Mouse (Mus musculus): ENCODE data around the gene Sult2a2.
"Not testable (repeated sequence)": the region's sequence is repeated elsewhere in the genome, so short reads cannot be mapped to it uniquely, and the experiment has no call there.

Sult2a2 gene

DNA sequence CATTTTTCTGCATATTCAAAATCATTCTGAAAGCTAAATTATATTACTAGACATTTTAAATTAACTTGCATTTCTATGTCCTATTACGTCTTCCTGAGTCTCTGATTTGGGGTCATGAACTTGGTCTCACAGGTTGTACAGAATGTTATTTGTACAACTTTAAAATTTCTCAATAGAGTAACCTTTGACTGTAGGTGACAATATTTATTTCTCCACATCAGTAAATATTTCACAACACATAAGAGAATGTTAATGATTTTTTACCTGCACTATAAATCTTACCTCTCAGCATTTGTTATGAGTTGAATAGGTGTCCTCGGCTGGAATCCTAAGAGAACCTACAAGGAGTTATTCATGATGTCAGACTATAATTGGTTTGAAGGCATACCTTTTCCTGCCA, at the start of gene Sult2a2:
Sult2a2 (plus strand) TSS at position 301 of the 400 bp plus-strand sequence.
- not testable (repeated sequence) for DNase-seq (ENCODE audit: low spot score in 2 of 2)

DNA sequence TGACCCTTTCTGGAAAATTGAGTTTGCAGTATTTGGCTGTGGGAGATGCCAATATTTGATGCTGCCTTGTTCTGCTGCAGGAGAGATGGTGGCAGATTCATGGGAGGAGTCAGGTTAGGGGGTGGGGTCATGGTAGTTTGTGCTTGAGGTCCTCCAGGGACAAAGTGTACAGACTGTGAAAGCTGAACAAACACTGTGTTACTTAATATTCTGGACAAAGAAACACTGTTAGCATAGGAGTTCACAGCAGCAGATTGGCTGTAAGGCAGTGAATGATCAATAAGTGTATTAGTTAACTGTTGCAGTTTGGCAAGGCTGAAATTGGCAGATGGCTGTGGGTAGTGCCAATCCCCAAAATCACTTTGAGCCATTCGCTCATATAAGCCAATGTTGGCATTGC, 80.6 kb downstream of the Sult2a2 start:
- DNase-seq (ENCODE audit: low spot score in 2 of 2), result no peak

Measured in frontal cortex, postnatal 25 days (tissue).